Mouse (Mus musculus) cerebellum, adult 2 months (tissue): ENCODE results near the gene Gtpbp6. TPM values are rescaled to one million over a fixed set of nuclear protein-coding genes. Genes with fewer than 3 reads are reported as not detected.
"Not testable (repeated sequence)": the region's sequence is repeated elsewhere in the genome, so short reads cannot be mapped to it uniquely, and the experiment has no call there.

Experiments used
- DNase-seq, 2 experiments: peaks; one replicate each; pipeline ENCODE4 v3.0.0; 2021
- H3K27ac ChIP-seq: fragments of 200-500 bp; 2 replicates; pipeline ENCODE4 v1.5.1; 2012; ENCODE audit warnings: low read length, control low read depth, inconsistent platforms; ENCODE audit not compliant: insufficient read depth
- H3K27me3 ChIP-seq: fragments of 200-500 bp; 2 replicates; pipeline ENCODE4 v1.6.1; 2012; ENCODE audit warnings: inconsistent platforms, mild to moderate bottlenecking, low read length, moderate library complexity; ENCODE audit not compliant: control insufficient read depth, insufficient read depth
- H3K4me1 ChIP-seq: fragments of 200-500 bp; 2 replicates; pipeline ENCODE4 v1.6.1; 2011; ENCODE audit warnings: low read length; ENCODE audit not compliant: control insufficient read depth, insufficient read depth
- H3K4me3 ChIP-seq: fragments of 200-500 bp; replicated peaks from 2 replicates; pipeline ENCODE3; 2011; ENCODE audit warnings: mild to moderate bottlenecking, low read depth, low read length, control low read depth; ENCODE audit not compliant: insufficient read depth
- CTCF ChIP-seq: fragments of 200-500 bp; IDR thresholded peaks from 2 replicates; pipeline ENCODE4 v1.5.1; 2011; ENCODE audit warnings: low read depth, mild to moderate bottlenecking, control low read depth, low read length, moderate library complexity, borderline replicate concordance; ENCODE audit not compliant: insufficient read depth
- POLR2A ChIP-seq: fragments of 200-500 bp; IDR thresholded peaks from 2 replicates; pipeline ENCODE4 v1.6.1; 2011; ENCODE audit warnings: low read length, control low read depth, borderline replicate concordance; ENCODE audit not compliant: insufficient read depth
- WGBS: fragments of 180-500 bp; shearing (Covaris S2); methylation state at CpG from one replicate; pipeline ENCODE4 v1.1.7; 2018; 5-methylcytosine and 5-hydroxymethylcytosine counted together
- polyA plus RNA-seq: library from polyadenylated mRNA; depleted of rRNA; stranded (reverse); fragments of >200 nt; gene quantifications from 2 replicates; pipeline ENCODE4 v1.2.3, GENCODE M21; 2012; rRNA removed

Gene Gtpbp6
- polyA plus RNA-seq, 1 experiment = 145 TPM

DNA sequence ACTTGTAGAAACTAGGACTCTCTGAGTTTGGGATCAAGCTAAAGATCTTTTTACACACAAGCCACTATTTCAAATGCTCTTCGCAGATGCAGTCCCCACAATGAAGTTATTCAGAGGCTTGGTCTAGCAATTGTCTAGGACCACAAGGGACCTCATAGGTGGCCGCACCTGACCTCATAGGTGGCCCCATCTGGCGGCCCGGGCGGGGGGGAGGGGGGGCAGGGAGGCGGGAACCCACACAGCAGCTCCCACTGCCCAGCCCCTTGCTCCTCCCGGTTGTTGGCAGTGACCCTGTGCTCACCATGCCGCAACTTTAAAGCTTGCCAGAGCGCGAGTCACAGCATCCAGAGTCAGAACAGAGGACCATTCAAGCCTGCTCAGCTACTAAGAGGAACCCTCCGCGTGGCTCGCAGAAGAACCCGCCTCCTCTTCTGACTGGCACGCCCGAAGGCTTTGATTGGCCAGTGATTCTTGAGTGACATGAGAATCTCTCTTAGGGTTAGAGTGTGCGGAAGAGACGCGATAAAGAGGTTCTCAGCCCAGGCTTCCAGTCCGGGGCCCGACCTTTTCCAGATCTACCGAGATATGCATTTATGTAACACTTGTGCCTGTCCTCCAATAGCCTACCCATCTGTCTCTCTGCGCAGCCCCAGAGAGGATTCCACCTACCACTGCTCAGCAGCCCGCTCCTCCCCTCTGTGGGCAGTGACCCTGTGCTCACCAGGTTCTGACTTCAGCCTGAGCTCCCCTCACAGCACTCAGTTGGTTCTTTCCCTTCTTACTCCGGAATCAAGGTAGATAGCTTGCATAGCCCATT lies 13.8 kb downstream of the Gtpbp6 start, which contains the start of gene Gm35315:
Gm35315 (minus strand) TSS at position 391 of the 817 bp plus-strand sequence.
- Histone ChIP-seq H3K27ac (peak within 1 kb of the TSS; percentile 86; the same call in 1 of the 2 replicates), H3K4me3 (peak within 1 kb of the TSS; percentile 88), H3K4me1 (no peaks in the 10 kb centered on the region), H3K27me3 (no peaks in the 10 kb centered on the region)
- DNase-seq = peak; percentile 89 to 91
- WGBS = 1% methylated on average over 24 of the region's 25 CpGs
- no peak for TF ChIP-seq CTCF
- peak; percentile 73; the same call in 1 of the 2 replicates for TF ChIP-seq POLR2A

DNA sequence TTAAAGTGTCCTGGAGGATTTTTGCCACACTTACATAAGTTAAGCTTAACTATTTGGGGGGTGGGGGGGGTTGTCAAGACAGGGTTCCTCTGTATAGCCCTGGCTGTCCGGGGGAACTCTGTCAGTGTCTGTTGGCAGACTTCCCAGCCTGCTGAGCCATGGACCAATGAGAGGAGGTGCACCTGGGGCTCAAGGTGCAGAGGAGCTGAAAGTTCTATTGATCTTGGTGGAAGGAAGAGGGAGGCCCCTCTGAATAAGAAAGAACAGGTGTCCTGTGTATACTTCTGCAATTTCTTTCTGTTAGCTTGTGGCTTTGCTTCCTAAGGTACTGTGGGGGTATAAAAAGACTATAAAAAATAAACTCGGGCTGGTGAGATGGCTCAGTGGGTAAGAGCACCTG lies 16.5 kb downstream of the Gtpbp6 start:
- Histone ChIP-seq H3K4me1 (no peaks in the 10 kb centered on the region), H3K27me3 (no peaks in the 10 kb centered on the region), H3K27ac (no peak overlapping the region), H3K4me3 (no peak overlapping the region)
- TF ChIP-seq CTCF (no peak), POLR2A (no peak)
- DNase-seq = no peak
- 55% methylated on average over 2 of the region's 2 CpGs for WGBS

DNA sequence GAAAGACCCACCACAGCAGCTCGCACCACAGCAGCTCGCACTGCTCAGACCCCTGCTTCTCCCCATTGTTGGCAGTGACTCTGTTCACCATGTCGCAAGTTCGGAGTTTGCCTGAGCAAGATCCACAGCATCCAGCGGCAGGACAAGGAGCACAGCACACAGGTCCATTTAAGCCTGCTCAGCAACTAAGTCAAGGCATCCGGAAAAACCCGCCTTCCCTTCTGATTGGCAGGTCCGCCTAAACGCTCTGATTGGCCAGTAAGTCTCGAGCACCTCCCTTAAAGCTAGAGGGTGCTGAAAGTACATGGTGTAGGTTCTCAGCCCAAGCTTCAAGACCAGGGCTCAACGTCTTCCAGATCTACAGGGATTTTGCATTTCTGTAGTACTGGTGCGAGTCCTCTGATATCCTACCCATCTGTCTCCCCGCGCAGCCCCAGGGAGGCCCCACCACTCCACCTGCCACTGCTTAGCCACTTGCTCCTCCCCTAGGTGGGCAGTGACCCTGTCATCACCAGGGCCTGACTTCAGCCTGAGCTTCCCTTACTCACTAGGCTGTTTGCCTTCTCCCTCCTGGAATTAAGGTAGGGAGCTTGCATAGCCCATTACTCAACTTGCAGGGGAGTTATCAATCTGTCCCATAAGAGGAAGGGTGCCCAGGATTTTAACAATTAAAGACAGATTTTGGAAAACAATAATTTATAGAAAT lies 21.7 kb downstream of the Gtpbp6 start:
- no peaks in the 10 kb centered on the region for H3K4me1 ChIP-seq
- H3K27me3 ChIP-seq = no peaks in the 10 kb centered on the region
- 43% methylated on average over 14 of the region's 14 CpGs for WGBS
- no peak overlapping the region for H3K4me3 ChIP-seq
- DNase-seq = no peak
- H3K27ac ChIP-seq = no peak overlapping the region
- no peak for TF ChIP-seq CTCF
- no peak for TF ChIP-seq POLR2A

GRCm38 (mm10) chr5:110082961-110083360 lies 25.0 kb downstream of the Gtpbp6 start:
- Histone ChIP-seq H3K4me1 (no peaks in the 10 kb centered on the region), H3K27me3 (no peaks in the 10 kb centered on the region), H3K4me3 (no peak overlapping the region), H3K27ac (no peak overlapping the region)
- TF ChIP-seq POLR2A (no peak), CTCF (no peak)
- no peak for DNase-seq
- 79% methylated on average over 4 of the region's 4 CpGs for WGBS

GRCm38 (mm10) chr5:110072413-110072812 lies 35.6 kb downstream of the Gtpbp6 start, which contains the start of gene Gm17655:
Gene Gm17655 (minus strand): TSS chr5:110072513.
- H3K27ac ChIP-seq, H3K27me3 ChIP-seq, DNase-seq, H3K4me1 ChIP-seq, H3K4me3 ChIP-seq: not testable (repeated sequence)
- WGBS = 89% methylated on average over 2 of the region's 2 CpGs

- peak; percentile 87 for DNase-seq
- no peaks in the 10 kb centered on the region for H3K27me3 ChIP-seq
- no peaks in the 10 kb centered on the region for H3K4me1 ChIP-seq
- H3K4me3 ChIP-seq = peak overlapping the region; percentile 75
- TF ChIP-seq POLR2A (peak; percentile 42; the same call in 1 of the 2 replicates), CTCF (no peak)
- WGBS = 2% methylated on average over 19 of the region's 19 CpGs
- peak overlapping the region; percentile 74; the same call in 1 of the 2 replicates for H3K27ac ChIP-seq
Measured at GRCm38 (mm10) chr5:110057637-110058408, 50.2 kb downstream of the Gtpbp6 start.

Other genes starting within 250 kb of the Gtpbp6 start
- 0.08 and 0.21 TPM in 2 replicates for gene Gm15446, start 184.8 kb downstream of the Gtpbp6 start, polyA plus RNA-seq
- 37.5 and 38.5 TPM in 2 replicates for gene Zfp932, start 111.7 kb downstream of the Gtpbp6 start, polyA plus RNA-seq
- gene Gm17655, start 35.7 kb downstream of the Gtpbp6 start, polyA plus RNA-seq = 1.6 and 2.1 TPM in 2 replicates
- 0.78 and 0.79 TPM in 2 replicates for gene Gm35315, start 13.8 kb downstream of the Gtpbp6 start, polyA plus RNA-seq
- 7.2 and 7.8 TPM in 2 replicates for gene Plcxd1, start 8.2 kb downstream of the Gtpbp6 start, polyA plus RNA-seq
- 7.0 and 7.5 TPM in 2 replicates for gene Zfp605, start 1.9 kb upstream of the Gtpbp6 start, polyA plus RNA-seq
- gene Chfr, start 27.6 kb upstream of the Gtpbp6 start, polyA plus RNA-seq = 100 and 105 TPM in 2 replicates
- gene Golga3, start 68.5 kb upstream of the Gtpbp6 start, polyA plus RNA-seq = 21.7 and 22.5 TPM in 2 replicates
- 22.8 and 23.5 TPM in 2 replicates for gene Ankle2, start 122.8 kb upstream of the Gtpbp6 start, polyA plus RNA-seq
- 39.7 and 41.6 TPM in 2 replicates for gene Pgam5, start 161.7 kb upstream of the Gtpbp6 start, polyA plus RNA-seq
- 9.5 and 9.9 TPM in 2 replicates for gene Pxmp2, start 178.0 kb upstream of the Gtpbp6 start, polyA plus RNA-seq
- gene Pole, start 178.1 kb upstream of the Gtpbp6 start, polyA plus RNA-seq = 1.3 and 1.6 TPM in 2 replicates
- 0.26 and 0.32 TPM in 2 replicates for gene P2rx2, start 235.0 kb upstream of the Gtpbp6 start, polyA plus RNA-seq
- gene Lrcol1, start 236.5 kb upstream of the Gtpbp6 start, polyA plus RNA-seq = not detected in 2 replicates